Mouse (Mus musculus) embryonic fibroblast, embryonic 13.5 days (primary cell): ENCODE measurements around the gene Nenf. TPM values are rescaled to one million over a fixed set of nuclear protein-coding genes. Genes with fewer than 3 reads are reported as not detected.

Source experiments
- H3K27ac ChIP-seq: 2 replicates; pipeline ENCODE4 v1.5.1; 2012; ENCODE audit warnings: low read length, control low read depth, inconsistent platforms; ENCODE audit not compliant: insufficient read depth
- H3K4me1 ChIP-seq: 2 replicates; pipeline ENCODE4 v1.6.1; 2011; ENCODE audit warnings: low read length; ENCODE audit not compliant: control insufficient read depth, insufficient read depth
- H3K4me3 ChIP-seq: 2 replicates; pipeline ENCODE4 v1.5.1; 2011; ENCODE audit warnings: mild to moderate bottlenecking, control low read depth, low read length; ENCODE audit not compliant: insufficient read depth
- CTCF ChIP-seq: IDR thresholded peaks from 2 replicates; pipeline ENCODE4 v1.5.1; 2011; ENCODE audit warnings: mild to moderate bottlenecking, control low read depth, low read length, moderate library complexity, borderline replicate concordance; ENCODE audit not compliant: insufficient read depth
- POLR2A ChIP-seq: IDR thresholded peaks from 2 replicates; pipeline ENCODE4 v1.6.1; 2011; ENCODE audit warnings: low read depth, mild to moderate bottlenecking, control low read depth, low read length, moderate library complexity
- polyA plus RNA-seq: library from polyadenylated mRNA; stranded (reverse); fragments of >200 nt; gene quantifications from 2 replicates; pipeline ENCODE4 v1.2.4, GENCODE M21; 2011; ENCODE audit warnings: low read depth; ENCODE audit not compliant: missing spikeins, insufficient read length

Gene Nenf
- polyA plus RNA-seq, 1 experiment, result 67.2 TPM

DNA sequence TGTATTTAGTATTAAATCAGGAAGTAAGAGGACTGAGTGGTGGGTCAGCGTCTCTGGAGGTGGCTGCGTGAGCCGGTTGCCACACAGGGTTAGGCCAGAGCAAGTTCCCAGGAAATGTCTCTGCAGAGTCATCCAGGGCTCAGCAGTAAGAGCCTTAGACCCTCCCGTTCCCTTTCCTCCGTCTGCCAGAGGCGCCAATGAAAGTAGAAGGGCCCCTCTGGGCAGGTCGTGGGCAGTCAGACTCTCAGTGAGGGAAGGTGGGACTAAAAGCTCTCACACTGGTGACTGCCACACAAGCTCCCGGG, 48.4 kb downstream of the Nenf start:
- TF ChIP-seq POLR2A (no peak), CTCF (no peak)
- Histone ChIP-seq H3K4me3 (no peak overlapping the region), H3K4me1 (peaks cover 16% of the 10 kb centered on the region), H3K27ac (no peak overlapping the region)

DNA sequence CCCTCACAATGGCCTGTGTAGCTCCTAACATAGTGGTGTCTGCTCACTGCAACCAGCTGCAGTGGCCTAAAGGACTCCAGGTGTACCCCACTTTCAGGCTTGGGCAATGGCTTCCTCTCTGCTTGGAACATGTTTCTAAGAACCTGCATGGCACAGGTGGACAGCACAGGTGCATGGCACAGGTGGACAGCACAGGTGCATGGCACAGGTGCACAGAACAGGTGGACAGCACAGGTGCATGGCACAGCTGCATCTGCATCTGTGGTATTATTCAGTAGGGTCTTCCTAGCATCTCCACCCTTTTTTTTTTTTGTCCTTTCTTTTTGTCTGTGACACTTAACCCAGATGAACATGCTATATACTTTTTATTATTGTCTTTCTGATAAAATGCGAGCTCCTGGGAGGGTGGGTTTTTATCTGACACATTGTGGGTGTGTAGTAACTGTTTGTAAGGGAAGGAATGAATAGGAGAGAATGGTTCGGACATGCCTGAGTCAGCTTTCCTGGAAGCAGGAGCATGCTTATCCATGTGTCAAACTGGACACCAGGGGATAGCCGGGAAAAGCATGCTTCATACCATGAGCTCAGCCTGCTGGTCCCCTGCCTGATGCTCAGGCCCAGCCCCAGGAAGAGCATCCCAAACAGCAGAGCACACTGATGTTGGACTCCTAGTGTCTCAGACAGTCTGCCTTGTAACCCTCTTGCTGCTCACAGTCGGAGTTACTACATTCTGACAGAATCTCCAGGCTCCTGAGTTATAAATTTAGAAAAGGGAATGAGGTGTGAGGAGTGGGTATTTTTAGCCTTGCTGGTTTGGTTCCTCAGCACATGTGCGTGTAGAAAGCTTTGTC, 49.0 kb downstream of the Nenf start:
- Histone ChIP-seq H3K4me1 (peaks cover 16% of the 10 kb centered on the region), H3K27ac (no peak overlapping the region), H3K4me3 (no peak overlapping the region)
- TF ChIP-seq CTCF (no peak), POLR2A (no peak)

DNA sequence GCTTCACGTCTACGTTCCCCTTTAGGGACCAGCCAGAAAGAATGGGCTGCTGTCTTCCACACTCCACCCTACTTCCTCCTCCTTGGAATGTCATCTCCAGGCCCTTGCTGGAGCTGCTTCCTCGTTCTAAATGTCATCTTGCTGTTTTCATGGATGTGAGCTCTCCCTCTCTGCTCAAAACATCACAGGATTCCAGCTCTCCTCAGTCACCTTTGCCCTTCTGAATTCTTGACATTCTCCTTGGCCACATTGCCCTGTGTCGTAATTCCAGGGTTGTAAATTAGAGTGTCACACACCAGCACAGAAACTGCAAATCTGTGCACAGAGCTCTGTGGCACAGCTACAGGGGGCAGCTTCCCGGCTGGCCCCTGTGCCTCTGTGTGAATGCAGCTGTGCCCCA, 50.1 kb downstream of the Nenf start:
- no peak for TF ChIP-seq POLR2A
- TF ChIP-seq CTCF, result no peak
- Histone ChIP-seq H3K4me1 (peaks cover 16% of the 10 kb centered on the region), H3K4me3 (no peak overlapping the region), H3K27ac (no peak overlapping the region)

DNA sequence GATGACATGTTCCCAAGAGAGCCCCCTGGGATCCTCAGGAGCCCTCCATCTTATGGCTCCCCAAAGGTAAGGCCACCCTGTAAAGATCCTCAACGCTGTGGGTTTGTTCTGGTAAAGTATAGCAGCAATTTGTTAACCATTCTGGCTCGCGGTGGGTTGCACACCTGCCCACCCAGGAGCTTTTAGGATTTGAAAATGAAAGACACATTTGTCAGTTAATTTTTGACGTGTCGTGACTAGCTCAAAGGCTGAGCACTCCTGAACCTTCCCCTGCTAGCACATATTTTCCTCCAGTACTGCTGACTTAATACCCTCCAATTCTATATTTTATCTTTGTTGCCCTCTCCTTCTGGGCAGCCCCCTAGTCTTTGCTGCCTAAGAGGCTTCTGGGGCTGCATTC, 50.8 kb downstream of the Nenf start:
- Histone ChIP-seq H3K27ac (no peak overlapping the region), H3K4me1 (peaks cover 16% of the 10 kb centered on the region), H3K4me3 (no peak overlapping the region)
- TF ChIP-seq CTCF (no peak), POLR2A (no peak)

DNA sequence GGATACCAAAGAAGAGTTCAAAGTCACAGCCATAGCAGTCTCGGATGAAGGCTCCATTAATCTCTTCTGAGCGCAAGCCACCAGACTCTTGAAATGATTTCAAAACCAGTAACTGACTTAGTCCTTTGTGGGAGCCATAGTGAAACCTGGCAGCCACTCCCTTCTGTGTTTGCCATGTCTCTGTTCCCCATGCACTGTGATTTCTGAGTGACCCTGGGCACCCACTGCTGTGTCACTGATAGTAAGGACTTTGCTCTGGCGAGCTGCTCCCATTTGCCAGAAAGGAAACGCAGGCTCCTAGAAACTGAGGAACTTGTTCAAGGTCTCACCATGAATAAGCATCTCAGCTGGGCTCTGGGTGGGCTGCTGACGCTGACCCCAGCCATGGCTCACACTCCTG, 54.5 kb downstream of the Nenf start:
- H3K4me1 ChIP-seq, result peaks cover 11% of the 10 kb centered on the region
- no peak overlapping the region for H3K4me3 ChIP-seq
- TF ChIP-seq POLR2A, result no peak
- TF ChIP-seq CTCF, result no peak
- H3K27ac ChIP-seq, result no peak overlapping the region

DNA sequence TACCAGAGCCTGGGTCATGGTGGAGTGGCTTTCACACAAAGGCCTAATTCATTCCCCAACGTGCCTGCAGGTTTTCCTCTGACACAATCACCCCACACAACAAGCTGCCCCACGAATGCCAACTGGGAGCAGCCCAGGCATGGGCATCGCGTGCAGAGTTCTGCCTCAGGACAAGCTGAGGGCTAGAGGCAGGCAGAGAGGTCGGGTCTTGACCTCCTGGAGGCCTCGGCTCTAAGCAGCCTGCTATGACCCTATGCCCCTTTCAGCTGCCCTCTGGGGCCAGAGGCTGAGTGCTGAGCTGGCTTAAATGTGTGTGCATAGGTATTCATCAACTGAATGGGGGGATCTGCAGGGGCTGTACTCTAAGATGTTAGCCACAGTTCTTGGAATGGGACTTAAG, 56.1 kb downstream of the Nenf start:
- TF ChIP-seq CTCF, result no peak
- TF ChIP-seq POLR2A, result no peak
- H3K4me1 ChIP-seq, result peaks cover 3% of the 10 kb centered on the region; the same call in 1 of the 2 replicates
- no peak overlapping the region for H3K27ac ChIP-seq
- no peak overlapping the region for H3K4me3 ChIP-seq

DNA sequence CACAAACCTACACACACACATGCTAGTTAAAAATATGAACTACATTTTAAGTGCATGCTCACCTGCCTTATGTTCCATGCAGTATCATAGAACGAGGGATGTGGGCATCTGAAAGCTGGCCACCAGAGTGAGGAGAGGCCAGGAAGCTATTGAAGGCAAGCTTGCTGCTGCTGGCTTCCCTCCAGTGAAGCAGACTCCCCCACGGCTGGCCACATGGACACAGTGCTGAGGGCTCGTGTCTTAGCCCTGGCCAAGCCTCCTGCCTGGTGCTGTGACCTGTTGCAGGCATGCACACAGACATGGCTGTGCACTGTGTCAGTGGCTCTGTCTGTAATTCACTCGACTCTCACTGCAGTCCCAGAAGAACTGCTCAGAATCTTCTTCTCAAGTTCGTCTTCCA, 58.3 kb downstream of the Nenf start:
- TF ChIP-seq CTCF (no peak), POLR2A (no peak)
- Histone ChIP-seq H3K4me3 (no peak overlapping the region), H3K27ac (no peak overlapping the region), H3K4me1 (peaks cover 3% of the 10 kb centered on the region; the same call in 1 of the 2 replicates)

DNA sequence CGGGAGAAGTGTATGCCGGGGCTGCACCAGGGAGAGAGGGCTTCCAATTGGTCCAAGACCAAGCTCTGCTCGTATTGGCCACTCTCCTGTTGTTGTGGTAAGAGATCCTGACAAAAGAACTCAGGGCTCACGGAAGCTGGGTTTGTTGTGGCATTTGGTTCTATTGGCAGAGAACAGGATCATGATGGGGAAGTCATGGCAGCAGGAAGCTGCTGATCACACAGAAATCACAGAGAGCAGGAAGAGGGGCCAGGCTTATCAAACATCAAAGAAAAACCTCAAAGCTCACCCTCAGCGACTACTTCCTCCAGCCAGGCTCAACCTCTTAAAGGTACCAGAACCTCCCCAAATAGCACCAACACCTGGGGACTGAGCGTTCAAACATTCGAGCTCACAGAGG, 58.9 kb downstream of the Nenf start:
- no peak overlapping the region for H3K27ac ChIP-seq
- no peak for TF ChIP-seq CTCF
- TF ChIP-seq POLR2A, result no peak
- peaks cover 3% of the 10 kb centered on the region; the same call in 1 of the 2 replicates for H3K4me1 ChIP-seq
- H3K4me3 ChIP-seq, result no peak overlapping the region

DNA sequence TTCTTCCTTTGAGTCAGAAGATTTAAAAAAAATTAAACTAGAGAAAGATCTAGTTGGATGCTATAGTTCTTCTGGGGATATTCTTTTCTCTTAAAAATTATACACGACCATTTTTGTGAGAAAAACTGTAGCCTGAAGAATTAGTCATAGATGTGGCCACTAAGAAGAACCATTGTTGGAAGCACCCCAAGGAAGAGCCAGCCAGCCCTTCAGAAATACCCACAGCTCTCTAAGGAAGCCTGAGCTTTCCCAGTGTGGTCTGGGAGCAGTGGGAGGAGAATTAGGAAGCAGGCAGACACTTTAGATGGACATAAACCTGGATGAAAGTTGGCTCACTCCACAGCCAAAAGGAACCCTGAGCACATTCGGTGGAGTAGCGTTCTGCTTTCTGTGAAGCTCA, 59.5 kb downstream of the Nenf start:
- peaks cover 3% of the 10 kb centered on the region; the same call in 1 of the 2 replicates for H3K4me1 ChIP-seq
- H3K27ac ChIP-seq, result no peak overlapping the region
- no peak overlapping the region for H3K4me3 ChIP-seq

DNA sequence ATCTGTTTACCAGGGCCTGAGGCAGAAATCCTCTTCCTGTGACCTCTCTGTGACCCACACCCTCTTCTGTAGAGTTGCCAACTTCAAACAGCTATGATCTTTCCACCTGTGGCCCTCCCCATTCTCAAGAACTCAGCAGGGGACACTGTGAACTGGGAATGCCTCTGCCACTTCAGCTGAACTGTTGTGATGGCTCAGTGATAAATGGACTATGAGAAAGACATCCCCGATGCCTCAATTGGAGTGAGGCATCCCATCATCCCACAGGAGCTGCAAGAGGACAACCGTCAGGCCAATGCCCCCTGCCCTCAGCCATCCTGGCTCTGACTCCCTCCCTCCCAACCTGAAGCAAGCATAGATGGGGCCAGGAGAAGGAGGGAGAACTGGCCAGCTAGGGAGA, 60.0 kb downstream of the Nenf start:
- no peak overlapping the region for H3K27ac ChIP-seq
- H3K4me1 ChIP-seq, result peaks cover 3% of the 10 kb centered on the region; the same call in 1 of the 2 replicates
- TF ChIP-seq POLR2A, result no peak
- no peak for TF ChIP-seq CTCF
- H3K4me3 ChIP-seq, result no peak overlapping the region

More for the DNA sequence above, 59.5 kb downstream of the Nenf start:
- TF ChIP-seq CTCF (no peak), POLR2A (no peak)

DNA sequence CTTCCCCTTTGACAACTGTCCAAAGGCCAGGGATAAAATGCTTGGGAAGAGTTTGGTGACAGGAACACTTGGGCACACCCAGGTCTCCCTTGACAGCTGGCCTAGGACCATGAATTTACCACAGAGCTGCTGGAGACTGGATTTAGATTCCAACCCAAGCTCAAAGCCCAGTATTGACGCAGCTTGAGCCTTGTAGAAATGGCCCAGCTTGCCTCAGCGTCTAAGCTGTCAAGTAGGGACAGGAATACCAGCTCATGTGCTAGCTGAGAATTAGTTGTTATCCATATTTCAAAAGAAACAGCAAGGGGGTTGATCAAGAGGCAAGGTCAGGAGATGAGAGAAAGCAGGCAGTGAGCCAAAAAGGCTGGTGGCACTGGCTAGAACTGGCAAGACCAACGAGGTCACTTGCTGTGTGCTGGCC, 60.6 kb downstream of the Nenf start:
- H3K4me1 ChIP-seq, result peaks cover 3% of the 10 kb centered on the region; the same call in 1 of the 2 replicates
- no peak overlapping the region for H3K4me3 ChIP-seq
- no peak for TF ChIP-seq POLR2A
- TF ChIP-seq CTCF, result no peak
- no peak overlapping the region for H3K27ac ChIP-seq

Other genes starting within 250 kb of the Nenf start
- not detected in 2 replicates for gene Batf3, start 220.3 kb downstream of the Nenf start, polyA plus RNA-seq
- not detected in 2 replicates for gene Fam71a, start 153.4 kb downstream of the Nenf start, polyA plus RNA-seq
- 2.6 and 6.3 TPM in 2 replicates for gene Atf3, start 100.2 kb downstream of the Nenf start, polyA plus RNA-seq
- 10.1 and 12.0 TPM in 2 replicates for gene Tmem206, start 7.7 kb upstream of the Nenf start, polyA plus RNA-seq
- 42.3 and 60.4 TPM in 2 replicates for gene Ppp2r5a, start 85.1 kb upstream of the Nenf start, polyA plus RNA-seq